Mouse (Mus musculus) hindbrain, embryonic 11.5 days (tissue): Measurements from ENCODE around the gene Gm3045. TPM values are rescaled to one million over a fixed set of nuclear protein-coding genes. Genes with fewer than 3 reads are reported as not detected.

Experiments
- ATAC-seq: fragments of 200-750 bp; cut with Nextera tagmentation; 2 replicates; pipeline ENCODE4 v1.8.0; 2017; ENCODE audit warnings: mild to moderate bottlenecking, moderate TSS enrichment, moderate library complexity; ENCODE audit not compliant: low FRiP score
- DNase-seq: peaks from one replicate; pipeline ENCODE4 v3.0.0-alpha.2; 2015; ENCODE audit warnings: low spot score
- H3K27ac ChIP-seq: fragments of 300-500 bp; sonication (generic); 2 replicates; pipeline ENCODE4 v1.5.1; 2014; ENCODE audit warnings: mild to moderate bottlenecking, low read depth, low read length
- H3K27me3 ChIP-seq: fragments of 300-500 bp; sonication (generic); 2 replicates; pipeline ENCODE4 v1.6.1; 2014; ENCODE audit warnings: mild to moderate bottlenecking, low read length, moderate library complexity, mixed read lengths; ENCODE audit not compliant: control insufficient read depth, insufficient read depth
- H3K36me3 ChIP-seq: fragments of 300-500 bp; sonication (generic); 2 replicates; pipeline ENCODE4 v1.6.1; 2014; ENCODE audit warnings: mild to moderate bottlenecking, low read length, moderate library complexity, mixed read lengths; ENCODE audit not compliant: control insufficient read depth, insufficient read depth
- H3K4me1 ChIP-seq: fragments of 300-500 bp; sonication (generic); replicated peaks from 2 replicates; pipeline ENCODE4 v1.6.1; 2014; ENCODE audit warnings: low read length, mixed read lengths; ENCODE audit not compliant: control insufficient read depth, insufficient read depth
- H3K4me2 ChIP-seq: fragments of 300-500 bp; sonication (generic); replicated peaks from 2 replicates; pipeline ENCODE4 v1.6.1; 2014; ENCODE audit warnings: mild to moderate bottlenecking, low read depth, low read length
- H3K4me3 ChIP-seq: fragments of 300-500 bp; sonication (generic); 2 replicates; pipeline ENCODE4 v1.5.1; 2014; ENCODE audit warnings: low read depth, low read length
- H3K9ac ChIP-seq: fragments of 300-500 bp; sonication (generic); 2 replicates; pipeline ENCODE4 v1.6.1; 2014; ENCODE audit warnings: low read depth, low read length
- H3K9me3 ChIP-seq: fragments of 300-500 bp; sonication (generic); 2 replicates; pipeline ENCODE4 v1.6.1; 2016; ENCODE audit warnings: low read length; ENCODE audit not compliant: control insufficient read depth
- WGBS: fragments of 180-500 bp; shearing (Covaris S2); extraction: QIAGEN DNeasy Blood & Tissue Kit; methylation state at CpG from one replicate; pipeline ENCODE4 v1.1.7; 2014; 5-methylcytosine and 5-hydroxymethylcytosine counted together
- polyA plus RNA-seq: library from polyadenylated mRNA; unstranded; fragments of >200 nt; fragmentation: Nextera tagmentation; extraction: Ambion mirVana; gene quantifications from 2 replicates; pipeline ENCODE4 v1.2.1, GENCODE M21; 2014

Gm3045 gene
- polyA plus RNA-seq, 1 experiment from 2014 or later, result not detected

DNA sequence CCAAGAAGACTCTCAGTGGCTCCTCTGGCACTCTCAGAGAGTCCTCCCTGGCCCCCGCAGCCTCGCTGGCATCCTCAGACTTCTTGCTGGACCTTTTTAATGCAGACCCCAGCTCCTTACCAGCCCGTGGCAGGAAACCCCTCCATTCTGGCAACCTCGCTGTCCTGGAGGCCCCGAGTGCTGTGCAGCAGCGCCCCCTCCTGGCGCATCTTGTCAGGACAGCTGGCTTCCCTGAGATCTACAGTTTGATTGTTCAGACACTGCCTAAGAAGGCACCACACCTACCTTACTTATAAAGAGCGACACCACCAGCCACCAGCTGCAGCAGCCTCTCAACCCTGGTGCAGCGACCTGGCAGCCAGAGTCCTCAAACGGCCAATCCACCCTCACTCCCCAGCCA, 7.1 kb downstream of the Gm3045 start:
- Histone ChIP-seq H3K4me2 (no peak overlapping the region), H3K27me3 (peaks cover 23% of the 10 kb centered on the region), H3K36me3 (no peaks in the 10 kb centered on the region), H3K9ac (no peak overlapping the region), H3K4me3 (no peak overlapping the region), H3K4me1 (peaks cover 11% of the 10 kb centered on the region; the same call in 1 of the 2 replicates), H3K27ac (no peak overlapping the region), H3K9me3 (no peaks in the 10 kb centered on the region)
- 13% methylated on average over 10 of the region's 10 CpGs for WGBS
- ATAC-seq (peak; percentile 36; the same call in 1 of the 2 replicates), DNase-seq (peak; percentile 92)

- Histone ChIP-seq H3K9me3 (no peaks in the 10 kb centered on the region), H3K4me1 (peaks cover 11% of the 10 kb centered on the region; the same call in 1 of the 2 replicates), H3K9ac (no peak overlapping the region), H3K27me3 (peaks cover 31% of the 10 kb centered on the region), H3K36me3 (no peaks in the 10 kb centered on the region), H3K4me3 (no peak overlapping the region), H3K4me2 (no peak overlapping the region), H3K27ac (no peak overlapping the region)
- 75% methylated on average over 9 of the region's 9 CpGs for WGBS
- no peak for ATAC-seq
- DNase-seq, result no peak
These were observed 7.9 kb downstream of the Gm3045 start for GRCm38 (mm10) chr13:56434311-56434751.

DNA sequence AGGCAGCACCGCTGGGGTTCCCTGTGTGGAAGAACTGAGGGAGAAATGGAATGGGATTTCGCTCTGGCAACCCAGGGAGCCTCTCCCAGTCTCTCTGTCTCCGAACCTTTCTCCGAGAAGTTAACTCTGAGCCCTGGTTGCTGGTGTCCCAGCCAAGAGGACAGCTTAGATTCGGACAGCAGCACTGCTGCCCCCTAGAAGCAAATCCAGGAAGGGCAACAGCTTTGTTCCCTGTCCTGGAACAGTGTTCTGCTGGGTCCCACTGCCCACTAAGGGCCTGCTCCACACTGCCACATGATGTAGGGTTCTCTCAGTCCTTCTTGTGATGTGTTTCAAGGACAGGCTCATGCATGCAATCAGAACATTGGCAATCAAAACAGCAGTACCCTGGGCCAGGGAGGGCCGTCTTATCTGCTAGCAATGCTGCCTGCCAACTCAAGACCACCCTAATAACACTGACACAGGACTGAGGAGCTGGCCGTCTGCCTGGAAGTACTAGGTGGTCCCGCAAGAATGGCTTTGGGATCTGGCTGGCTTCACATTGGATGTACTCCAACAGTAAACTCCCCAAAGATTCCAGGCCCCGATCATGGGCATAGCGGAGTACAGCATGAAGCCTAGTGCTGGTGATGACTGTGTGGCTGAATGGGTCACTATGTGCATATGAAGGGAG, 9.4 kb downstream of the Gm3045 start:
- no peak for DNase-seq
- no peak for ATAC-seq

DNA sequence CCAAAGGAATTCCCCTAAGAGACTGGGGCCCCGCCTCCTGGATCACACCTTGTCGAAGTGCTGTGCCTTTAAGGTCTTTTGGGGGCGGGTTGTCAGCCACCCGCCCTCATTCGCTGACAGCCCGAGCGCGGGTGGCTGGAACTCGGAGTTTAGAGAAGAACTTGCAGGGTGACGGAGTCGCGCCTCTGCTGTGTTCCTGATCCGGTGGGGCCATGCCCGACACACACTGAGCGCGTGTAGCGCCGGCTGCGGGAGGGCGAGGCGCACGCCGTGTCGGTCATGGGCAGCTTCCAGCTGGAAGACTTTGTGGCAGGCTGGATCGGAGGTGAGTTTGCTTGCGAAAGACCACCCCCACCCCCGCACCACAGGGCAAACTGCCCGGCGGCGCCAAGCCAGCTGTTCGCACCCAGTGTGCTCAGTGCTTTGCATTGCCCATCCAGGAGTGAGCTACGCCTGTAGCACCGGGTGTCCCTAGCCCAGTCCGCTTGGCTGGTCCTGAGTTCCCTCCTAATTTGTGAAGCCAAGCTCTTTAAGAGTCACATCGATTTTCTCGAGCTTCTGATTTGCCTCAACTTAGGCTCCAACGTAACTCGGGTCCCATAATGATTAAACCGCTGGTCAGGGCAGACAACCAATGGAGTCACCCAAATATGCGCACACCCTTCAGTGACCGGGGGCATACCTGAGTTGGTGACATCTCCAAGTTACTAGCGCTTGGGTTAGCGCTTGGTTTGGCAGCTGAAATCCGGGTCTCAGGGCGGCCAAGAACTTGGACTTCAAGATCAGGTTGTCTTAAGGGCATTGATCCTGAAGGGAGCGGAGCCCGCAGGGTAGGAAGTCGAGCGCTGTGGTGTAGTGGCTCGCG, 12.0 kb downstream of the Gm3045 start, which contains the start of gene Slc25a48:
Slc25a48 (plus strand) TSS at position 145 of the 865 bp plus-strand sequence.
- peak; percentile 40 for DNase-seq
- Histone ChIP-seq H3K4me3 (peak within 1 kb of the TSS; percentile 27; the same call in 1 of the 2 replicates), H3K27me3 (peaks cover 45% of the 10 kb centered on the region), H3K4me2 (peak within 1 kb of the TSS; percentile 44), H3K27ac (no peak within 1 kb of the TSS), H3K4me1 (peaks cover 9% of the 10 kb centered on the region; the same call in 1 of the 2 replicates), H3K9me3 (no peaks in the 10 kb centered on the region), H3K9ac (peak within 1 kb of the TSS; percentile 24; the same call in 1 of the 2 replicates), H3K36me3 (no peaks in the 10 kb centered on the region)
- 4% methylated on average over 51 of the region's 51 CpGs for WGBS
- ATAC-seq, result no peak

More for the DNA sequence above, 9.4 kb downstream of the Gm3045 start:
- no peak overlapping the region for H3K27ac ChIP-seq
- H3K4me1 ChIP-seq, result peaks cover 11% of the 10 kb centered on the region; the same call in 1 of the 2 replicates
- H3K27me3 ChIP-seq, result peaks cover 43% of the 10 kb centered on the region
- H3K4me3 ChIP-seq, result no peak overlapping the region
- 72% methylated on average over 10 of the region's 10 CpGs for WGBS
- no peak overlapping the region for H3K9ac ChIP-seq
- H3K4me2 ChIP-seq, result no peak overlapping the region
- H3K36me3 ChIP-seq, result no peaks in the 10 kb centered on the region
- no peaks in the 10 kb centered on the region for H3K9me3 ChIP-seq

DNA sequence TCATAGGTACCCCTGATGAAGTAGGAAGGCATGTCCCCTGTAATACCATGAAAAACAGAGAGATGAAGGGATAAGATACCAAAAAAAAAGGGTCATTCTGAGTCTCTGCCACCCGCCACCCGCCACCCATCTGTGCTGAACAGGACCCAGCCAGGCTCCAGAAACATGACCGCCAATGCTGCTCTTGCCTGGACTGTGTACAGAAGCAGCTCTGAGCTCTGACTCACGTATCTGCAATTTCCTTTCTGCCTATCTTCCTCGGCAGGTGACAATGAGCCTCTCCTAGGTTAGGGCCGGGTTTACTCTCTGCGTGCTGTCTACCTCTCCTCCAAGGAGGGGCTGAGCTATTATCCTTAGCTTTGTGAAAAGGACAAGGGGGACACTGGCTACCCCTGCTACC, 17.0 kb downstream of the Gm3045 start:
- DNase-seq (no peak), ATAC-seq (no peak)
- Histone ChIP-seq H3K4me2 (no peak overlapping the region), H3K9ac (no peak overlapping the region), H3K27ac (no peak overlapping the region), H3K9me3 (no peaks in the 10 kb centered on the region), H3K4me1 (0 out of 2 replicates have a peak, but pooled peaks cover under 1% of the 10 kb centered on the region), H3K36me3 (no peaks in the 10 kb centered on the region), H3K27me3 (peaks cover 23% of the 10 kb centered on the region), H3K4me3 (no peak overlapping the region)
- WGBS, result 87% methylated on average over 7 of the region's 7 CpGs

DNA sequence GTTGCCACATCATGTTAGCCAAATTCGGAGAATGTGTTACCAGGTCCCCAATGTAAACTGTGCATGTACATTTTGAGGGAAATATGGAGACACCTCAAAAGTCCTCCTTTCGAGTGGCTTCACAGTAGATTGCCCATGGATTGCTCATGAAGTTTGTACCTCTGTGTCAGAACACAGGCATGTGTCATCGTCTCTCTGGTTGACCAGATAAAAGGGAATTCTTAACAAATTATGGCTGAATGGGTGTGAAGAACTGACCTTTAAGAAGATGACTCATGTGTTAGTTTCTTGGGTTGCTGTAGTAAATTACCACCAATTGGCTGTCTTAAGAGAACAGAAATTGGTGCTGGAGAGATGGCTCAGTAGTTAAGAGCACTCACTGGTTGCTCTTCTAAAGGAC, 17.7 kb downstream of the Gm3045 start:
- H3K4me2 ChIP-seq, result no peak overlapping the region
- H3K27ac ChIP-seq, result no peak overlapping the region
- no peaks in the 10 kb centered on the region for H3K36me3 ChIP-seq
- ATAC-seq, result no peak
- 90% methylated on average over 3 of the region's 3 CpGs for WGBS
- no peak for DNase-seq
- H3K4me1 ChIP-seq, result no peaks in the 10 kb centered on the region
- H3K9ac ChIP-seq, result no peak overlapping the region
- H3K27me3 ChIP-seq, result peaks cover 16% of the 10 kb centered on the region
- no peak overlapping the region for H3K4me3 ChIP-seq
- H3K9me3 ChIP-seq, result no peaks in the 10 kb centered on the region

GRCm38 (mm10) chr13:56444996-56445395, 18.6 kb downstream of the Gm3045 start:
- Histone ChIP-seq H3K4me1 (no peaks in the 10 kb centered on the region), H3K4me2 (no peak overlapping the region), H3K36me3 (no peaks in the 10 kb centered on the region), H3K27me3 (peaks cover 7% of the 10 kb centered on the region), H3K27ac (no peak overlapping the region), H3K9me3 (no peaks in the 10 kb centered on the region), H3K9ac (no peak overlapping the region), H3K4me3 (no peak overlapping the region)
- DNase-seq (no peak), ATAC-seq (no peak)
- WGBS, result 86% methylated on average over 6 of the region's 6 CpGs

DNA sequence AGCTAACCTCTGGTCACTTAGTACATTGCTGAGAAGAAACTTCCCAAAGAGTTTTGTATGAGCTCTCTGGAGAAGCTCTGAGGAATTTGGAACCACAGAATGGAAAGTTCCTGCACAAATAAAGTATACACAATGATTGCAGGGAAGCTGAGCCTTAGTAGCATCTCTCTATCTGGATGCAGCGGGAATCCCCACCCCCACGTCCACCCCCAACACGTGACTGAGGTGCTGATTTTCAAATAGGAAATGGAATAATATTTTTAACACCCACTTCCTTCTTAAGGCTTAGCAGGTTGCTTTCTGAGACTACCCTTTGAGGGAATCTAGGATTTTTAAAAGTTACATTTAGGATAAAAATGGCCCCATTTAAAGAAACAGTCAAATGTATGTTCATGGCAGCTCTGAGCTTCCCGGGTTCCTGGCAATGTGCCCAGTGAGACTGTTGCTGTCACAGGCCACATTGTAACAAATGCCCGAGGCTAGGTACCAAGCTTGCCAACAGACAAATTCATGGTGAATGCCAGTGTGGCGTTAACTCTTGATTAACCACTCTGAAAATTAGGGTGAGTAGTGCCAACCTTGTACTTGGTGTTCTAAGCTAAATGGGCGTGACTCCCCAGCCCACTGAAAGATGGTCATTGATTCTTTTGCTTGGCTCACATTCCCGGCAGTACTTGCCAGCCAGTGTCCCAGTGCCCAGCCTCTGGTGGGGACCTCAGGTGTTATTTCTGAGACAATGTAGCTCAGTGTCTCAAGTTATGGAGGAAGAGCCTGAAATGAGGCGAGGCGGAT, 23.0 kb downstream of the Gm3045 start:
- no peaks in the 10 kb centered on the region for H3K36me3 ChIP-seq
- ATAC-seq (no peak), DNase-seq (no peak)
- H3K4me3 ChIP-seq, result no peak overlapping the region
- H3K27ac ChIP-seq, result no peak overlapping the region
- H3K27me3 ChIP-seq, result no peaks in the 10 kb centered on the region
- no peak overlapping the region for H3K9ac ChIP-seq
- H3K4me2 ChIP-seq, result no peak overlapping the region
- no peaks in the 10 kb centered on the region for H3K4me1 ChIP-seq
- WGBS, result 82% methylated on average over 10 of the region's 10 CpGs
- no peaks in the 10 kb centered on the region for H3K9me3 ChIP-seq
